Comparison of ENCODE assay signal across 29 mouse cellular contexts in the genomic region with DNA sequence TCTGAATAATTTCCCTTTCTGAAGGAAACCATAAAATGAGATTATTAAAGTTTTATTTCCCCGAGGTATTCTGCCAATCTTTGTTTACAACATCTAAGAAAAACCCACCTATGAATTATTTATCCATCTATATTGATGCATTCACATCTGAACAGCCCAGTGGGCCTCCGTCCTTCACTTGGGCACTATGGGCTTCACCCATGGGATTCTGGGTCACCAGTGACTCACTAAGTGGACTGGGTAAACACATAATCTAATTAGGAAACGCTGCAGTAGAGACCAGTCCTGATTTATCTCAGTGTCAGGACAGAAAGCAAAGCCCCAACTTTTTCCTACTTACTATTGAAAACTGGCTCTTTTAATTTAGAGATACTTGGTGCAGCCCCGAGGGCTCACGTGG.
DNase-seq lines count a peak whose midpoint lies in the region; ATAC-seq and TF ChIP-seq lines count a peak whose summit lies in the region.
"Had no signal": no experiment of that assay in that cellular context is flagged by ENCODE, and none has a peak within 500 bp of the region (broad histone marks: within the 10 kb centered on the region; RNA-seq: fewer than 3 reads in every experiment).

No protein-coding gene starts in this region.

- ATAC-seq in midbrain, embryonic 13.5 days, result peak; percentile 55; the same call in 1 of the 2 replicates
- ATAC-seq in midbrain, embryonic 16.5 days, result no peak
- ATAC-seq in midbrain, embryonic 14.5 days (ENCODE audit: low FRiP score, low TSS enrichment), result no peak; the same call in 1 of the 2 replicates
- ATAC-seq in monocyte, adult 5-6 weeks (replicated peaks; ENCODE audit: insufficient number of reproducible peaks, low FRiP score, low TSS enrichment, poor library complexity, severe bottlenecking), result no peak
- ATAC-seq: forebrain, embryonic 16.5 days; hindbrain, embryonic 16.5 days; Patski had no signal

- 42% methylated on average over 5 of the region's 5 CpGs for WGBS in midbrain, embryonic 13.5 days
- 46% methylated on average over 5 of the region's 5 CpGs for WGBS in midbrain, embryonic 16.5 days
- 43% methylated on average over 5 of the region's 5 CpGs for whole genome bisulfite sequencing in midbrain, embryonic 14.5 days

- DNase-seq in gastrocnemius, adult 2 months, result no peak
- DNase-seq in gastrocnemius, postnatal 14 days, result no peak
- peak; percentile 54 for DNase-seq in midbrain, embryonic 14.5 days
- peak; percentile 44 for DNase-seq in retina, postnatal 1 day
- DNase-seq in left cerebral cortex, adult 11 months (ENCODE audit: low spot score), result no peak
- DNase-seq: adrenal gland, postnatal 10 days; adrenal gland, postnatal 36 days; cerebellum, adult 11-12 months; cerebellum, adult 8-10 months; cerebellum, postnatal 10 days; cerebellum, postnatal 36 days; embryo, embryonic 11 days; gastrocnemius, postnatal 25 days; heart, postnatal 10 days; heart, postnatal 36 days had no signal

- peak overlapping the region; percentile 54; the same call in 1 of the 2 replicates for H3K27ac ChIP-seq in gastrocnemius, adult 2 months
- peak overlapping the region; percentile 27; the same call in 1 of the 2 replicates for H3K27ac ChIP-seq in midbrain, embryonic 13.5 days
- H3K27ac ChIP-seq in midbrain, embryonic 16.5 days (ENCODE audit: low read length), result no peak overlapping the region
- no peak overlapping the region for H3K27ac ChIP-seq in midbrain, embryonic 14.5 days (replicated peaks; ENCODE audit: low read depth, low read length)
- H3K27ac ChIP-seq: embryonic facial prominence, embryonic 10.5 days; embryonic facial prominence, embryonic 13.5 days; forebrain, embryonic 12.5 days; heart, embryonic 15.5 days; hindbrain, embryonic 10.5 days; hindbrain, embryonic 13.5 days had no signal

- TF ChIP-seq CTCF in gastrocnemius, adult 2 months (IDR thresholded peaks at IDR 0.05), result no peak

- H3K4me3 ChIP-seq in gastrocnemius, adult 2 months, result no peak overlapping the region
- H3K4me3 ChIP-seq in midbrain, embryonic 13.5 days (replicated peaks), result no peak overlapping the region
- no peak overlapping the region for H3K4me3 ChIP-seq in midbrain, embryonic 16.5 days (ENCODE audit: low read depth, low read length)
- H3K4me3 ChIP-seq in midbrain, embryonic 14.5 days (replicated peaks; ENCODE audit: low read depth, low read length), result no peak overlapping the region
- H3K4me3 ChIP-seq: embryonic facial prominence, embryonic 10.5 days; embryonic facial prominence, embryonic 13.5 days; erythroblast, embryonic 14.5 days; forebrain, embryonic 12.5 days; heart, embryonic 12.5 days; heart, embryonic 15.5 days; hindbrain, embryonic 10.5 days; hindbrain, embryonic 13.5 days had no signal

- peaks cover 26% of the 10 kb centered on the region for H3K4me1 ChIP-seq in midbrain, embryonic 13.5 days (replicated peaks)
- H3K4me1 ChIP-seq in midbrain, embryonic 16.5 days (ENCODE audit: control insufficient read depth, insufficient read depth, low read length), result peaks cover 13% of the 10 kb centered on the region; the same call in 1 of the 2 replicates
- peaks cover 12% of the 10 kb centered on the region for H3K4me1 ChIP-seq in midbrain, embryonic 14.5 days (ENCODE audit: control insufficient read depth, insufficient read depth, low read length)
- H3K4me1 ChIP-seq: heart, embryonic 12.5 days; heart, embryonic 15.5 days had no signal

- intact Hi-C loops in gastrocnemius, adult 2 months (cut with DNase I), result no loop called here
- intact Hi-C loops in gastrocnemius, postnatal 14 days (cut with DNase I; ENCODE audit: low total_unique reads), result no loop called here

- H3K36me3 ChIP-seq in midbrain, embryonic 13.5 days, result no peaks in the 10 kb centered on the region
- H3K36me3 ChIP-seq in midbrain, embryonic 16.5 days (ENCODE audit: control insufficient read depth, insufficient read depth, low read length), result no peaks in the 10 kb centered on the region
- no peaks in the 10 kb centered on the region for H3K36me3 ChIP-seq in midbrain, embryonic 14.5 days (ENCODE audit: control insufficient read depth, insufficient read depth, low read length)
- H3K36me3 ChIP-seq: embryonic facial prominence, embryonic 10.5 days; embryonic facial prominence, embryonic 13.5 days; forebrain, embryonic 12.5 days; heart, embryonic 12.5 days; heart, embryonic 15.5 days; hindbrain, embryonic 10.5 days; hindbrain, embryonic 13.5 days had no signal

- no peaks in the 10 kb centered on the region for H3K27me3 ChIP-seq in midbrain, embryonic 13.5 days
- no peaks in the 10 kb centered on the region for H3K27me3 ChIP-seq in midbrain, embryonic 16.5 days (ENCODE audit: control insufficient read depth, insufficient read depth, low read depth, low read length)
- no peaks in the 10 kb centered on the region for H3K27me3 ChIP-seq in midbrain, embryonic 14.5 days (ENCODE audit: control insufficient read depth, insufficient read depth, low read length)
- H3K27me3 ChIP-seq: forebrain, embryonic 12.5 days; heart, embryonic 12.5 days; heart, embryonic 15.5 days; hindbrain, embryonic 13.5 days; Patski had no signal

- H3K9me3 ChIP-seq in midbrain, embryonic 13.5 days, result no peaks in the 10 kb centered on the region
- no peaks in the 10 kb centered on the region for H3K9me3 ChIP-seq in midbrain, embryonic 16.5 days (replicated peaks; ENCODE audit: control insufficient read depth, low read length, poor library complexity, severe bottlenecking)
- H3K9me3 ChIP-seq in midbrain, embryonic 14.5 days (ENCODE audit: control insufficient read depth, low read length), result no peaks in the 10 kb centered on the region
- H3K9me3 ChIP-seq: embryonic facial prominence, embryonic 10.5 days; embryonic facial prominence, embryonic 13.5 days; forebrain, embryonic 12.5 days; heart, embryonic 12.5 days; heart, embryonic 15.5 days; hindbrain, embryonic 10.5 days; hindbrain, embryonic 13.5 days had no signal

- H3K9ac ChIP-seq in midbrain, embryonic 13.5 days (replicated peaks), result no peak overlapping the region
- no peak overlapping the region for H3K9ac ChIP-seq in midbrain, embryonic 16.5 days (ENCODE audit: low read depth, low read length)
- no peak overlapping the region for H3K9ac ChIP-seq in midbrain, embryonic 14.5 days (replicated peaks; ENCODE audit: low read length)
- H3K9ac ChIP-seq: embryonic facial prominence, embryonic 13.5 days; forebrain, embryonic 12.5 days; heart, embryonic 12.5 days; heart, embryonic 15.5 days; hindbrain, embryonic 13.5 days had no signal

- H3K4me2 ChIP-seq in midbrain, embryonic 13.5 days (replicated peaks), result no peak overlapping the region
- H3K4me2 ChIP-seq in midbrain, embryonic 16.5 days (ENCODE audit: low read length), result no peak overlapping the region
- no peak overlapping the region for H3K4me2 ChIP-seq in midbrain, embryonic 14.5 days (ENCODE audit: low read length)
- H3K4me2 ChIP-seq: embryonic facial prominence, embryonic 13.5 days; forebrain, embryonic 12.5 days; heart, embryonic 12.5 days; heart, embryonic 15.5 days; hindbrain, embryonic 13.5 days had no signal

Comparison
In these comparisons a context has a peak if more than half of its experiments do, and no peak if none do; other contexts are left out.
1. H3K27ac ChIP-seq: peak in gastrocnemius, adult 2 months (single experiment) and midbrain, embryonic 13.5 days (single experiment); none in midbrain, embryonic 16.5 days (single experiment) and midbrain, embryonic 14.5 days (single experiment).
2. DNase-seq: peak in midbrain, embryonic 14.5 days (single experiment) and retina, postnatal 1 day (single experiment); none in gastrocnemius, adult 2 months (single experiment), gastrocnemius, postnatal 14 days (single experiment) and left cerebral cortex, adult 11 months (single experiment).